Mouse (Mus musculus): ENCODE measurements around the gene Osbpl8. TPM values are rescaled to one million over a fixed set of nuclear protein-coding genes. Genes with fewer than 3 reads are reported as not detected.

Osbpl8 gene
- polyA plus RNA-seq, 1 experiment from 2014 or later, result 11.9 TPM

GRCm38 (mm10) chr10:111171246-111171934 lies 6.8 kb downstream of the Osbpl8 start:
- Histone ChIP-seq H3K4me3 (ENCODE audit: low read depth, low read length) (no peak overlapping the region), H3K4me2 (no peak overlapping the region), H3K9me3 (ENCODE audit: control insufficient read depth, low read length) (no peaks in the 10 kb centered on the region), H3K4me1 (ENCODE audit: control insufficient read depth, insufficient read depth, low read length) (peaks cover 3% of the 10 kb centered on the region; the same call in 1 of the 2 replicates), H3K27me3 (ENCODE audit: control insufficient read depth, insufficient read depth, low read length) (no peaks in the 10 kb centered on the region), H3K27ac (ENCODE audit: low read depth, low read length) (no peak overlapping the region), H3K36me3 (ENCODE audit: control insufficient read depth, insufficient read depth, low read length) (no peaks in the 10 kb centered on the region), H3K9ac (ENCODE audit: low read length) (no peak overlapping the region)
- DNase-seq (ENCODE audit: low spot score, missing footprints) (peak; percentile 56), ATAC-seq (ENCODE audit: low FRiP score) (no peak)
- WGBS, result 94% methylated on average over 15 of the region's 15 CpGs

DNA sequence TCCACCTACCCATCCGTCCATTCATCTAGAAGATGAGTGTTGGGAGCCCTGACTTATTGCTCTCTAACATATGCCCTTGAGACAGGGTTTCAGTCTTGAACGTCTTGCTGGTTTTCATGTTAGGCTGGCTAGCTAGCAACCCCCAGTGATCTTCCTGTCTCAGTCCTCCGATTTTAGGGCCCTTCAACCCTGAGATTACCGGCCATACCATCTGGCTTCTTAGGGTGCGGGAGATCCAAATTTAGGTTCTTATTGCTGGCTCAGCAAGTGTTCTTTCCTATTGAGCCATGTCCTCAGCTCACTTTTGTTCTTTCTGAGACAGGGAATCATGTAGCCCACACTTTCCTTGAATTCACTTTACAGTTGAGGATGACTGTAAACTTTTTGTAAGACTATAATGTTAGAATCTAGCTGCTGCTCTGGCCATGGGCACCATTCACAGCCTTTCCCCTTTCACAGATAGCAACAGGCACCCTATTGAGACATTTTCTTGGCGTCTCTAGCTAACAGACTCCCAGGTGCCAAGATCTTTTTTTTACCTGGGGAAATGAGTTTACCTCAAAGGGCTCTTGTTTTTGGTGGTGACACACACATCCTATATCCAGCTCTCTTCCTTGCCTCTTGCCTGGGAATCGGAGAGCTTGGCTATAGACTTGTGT lies 9.2 kb downstream of the Osbpl8 start:
- Histone ChIP-seq H3K27me3 (ENCODE audit: control insufficient read depth, insufficient read depth, low read length) (no peaks in the 10 kb centered on the region), H3K9me3 (ENCODE audit: control insufficient read depth, low read length) (no peaks in the 10 kb centered on the region), H3K4me1 (ENCODE audit: control insufficient read depth, insufficient read depth, low read length) (no peaks in the 10 kb centered on the region), H3K27ac (ENCODE audit: low read depth, low read length) (no peak overlapping the region), H3K9ac (ENCODE audit: low read length) (no peak overlapping the region), H3K4me3 (ENCODE audit: low read depth, low read length) (no peak overlapping the region), H3K4me2 (no peak overlapping the region), H3K36me3 (ENCODE audit: control insufficient read depth, insufficient read depth, low read length) (no peaks in the 10 kb centered on the region)
- DNase-seq (ENCODE audit: low spot score, missing footprints) (peak; percentile 73), ATAC-seq (ENCODE audit: low FRiP score) (no peak)
- 81% methylated on average over 7 of the region's 7 CpGs for WGBS

DNA sequence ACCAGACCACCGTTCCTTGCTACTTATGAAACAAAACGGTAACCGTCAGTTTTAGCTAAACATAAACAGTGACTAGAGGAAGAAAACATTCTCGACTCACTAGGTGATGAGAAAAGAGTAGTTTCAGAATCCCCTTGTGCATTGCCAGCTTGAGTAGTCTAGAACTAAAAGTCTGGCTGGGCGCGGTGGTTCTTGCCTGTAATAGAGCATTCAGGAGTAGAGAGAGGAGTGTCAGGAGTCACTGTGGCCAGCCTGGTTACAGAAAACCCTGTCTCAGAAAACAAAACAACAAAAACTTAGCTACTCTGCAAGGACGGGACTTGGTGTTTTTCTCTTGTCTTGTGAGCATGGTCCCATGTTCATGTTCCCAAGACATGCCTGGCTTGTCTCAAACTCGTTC lies 12.8 kb downstream of the Osbpl8 start:
- no peak for ATAC-seq (ENCODE audit: low FRiP score)
- Histone ChIP-seq H3K4me1 (ENCODE audit: control insufficient read depth, insufficient read depth, low read length) (no peaks in the 10 kb centered on the region), H3K36me3 (ENCODE audit: control insufficient read depth, insufficient read depth, low read length) (no peaks in the 10 kb centered on the region), H3K9me3 (ENCODE audit: control insufficient read depth, low read length) (no peaks in the 10 kb centered on the region), H3K9ac (ENCODE audit: low read length) (no peak overlapping the region), H3K4me3 (ENCODE audit: low read depth, low read length) (no peak overlapping the region), H3K4me2 (no peak overlapping the region), H3K27me3 (ENCODE audit: control insufficient read depth, insufficient read depth, low read length) (no peaks in the 10 kb centered on the region), H3K27ac (ENCODE audit: low read depth, low read length) (no peak overlapping the region)
- 88% methylated on average over 8 of the region's 8 CpGs for WGBS
- DNase-seq (ENCODE audit: low spot score, missing footprints), result no peak

- Histone ChIP-seq H3K4me1 (ENCODE audit: control insufficient read depth, insufficient read depth, low read length) (no peaks in the 10 kb centered on the region), H3K9ac (ENCODE audit: low read length) (no peak overlapping the region), H3K4me3 (ENCODE audit: low read depth, low read length) (no peak overlapping the region), H3K9me3 (ENCODE audit: control insufficient read depth, low read length) (no peaks in the 10 kb centered on the region), H3K36me3 (ENCODE audit: control insufficient read depth, insufficient read depth, low read length) (no peaks in the 10 kb centered on the region), H3K27me3 (ENCODE audit: control insufficient read depth, insufficient read depth, low read length) (no peaks in the 10 kb centered on the region), H3K27ac (ENCODE audit: low read depth, low read length) (no peak overlapping the region), H3K4me2 (no peak overlapping the region)
- no peak for ATAC-seq (ENCODE audit: low FRiP score)
- 91% methylated on average over 7 of the region's 7 CpGs for WGBS
- no peak for DNase-seq (ENCODE audit: low spot score, missing footprints)
Observed at GRCm38 (mm10) chr10:111178024-111178423, 13.5 kb downstream of the Osbpl8 start.

DNA sequence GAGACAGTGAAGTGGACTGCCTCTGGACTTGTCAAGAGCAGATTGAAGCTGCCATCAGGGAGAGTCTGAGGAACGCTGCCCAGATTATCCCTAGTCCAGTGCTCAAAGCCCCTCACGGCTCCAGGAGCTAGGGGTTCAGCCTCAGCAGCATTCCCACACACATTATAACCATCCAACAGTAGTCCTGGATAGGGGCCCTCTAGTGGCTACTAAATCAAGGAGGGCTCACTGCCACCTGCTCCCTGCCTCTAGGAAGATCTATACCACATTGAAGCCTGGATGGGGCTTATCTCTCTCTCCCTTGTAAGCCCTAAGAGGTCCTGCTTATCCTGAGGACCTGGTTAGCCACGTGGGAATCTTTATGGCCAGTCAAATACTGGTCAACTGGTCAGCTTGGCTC lies 16.1 kb downstream of the Osbpl8 start:
- peak; percentile 63; the same call in 1 of the 2 replicates for ATAC-seq (ENCODE audit: low FRiP score)
- Histone ChIP-seq H3K9ac (ENCODE audit: low read length) (no peak overlapping the region), H3K4me3 (ENCODE audit: low read depth, low read length) (no peak overlapping the region), H3K27me3 (ENCODE audit: control insufficient read depth, insufficient read depth, low read length) (no peaks in the 10 kb centered on the region), H3K4me1 (ENCODE audit: control insufficient read depth, insufficient read depth, low read length) (no peaks in the 10 kb centered on the region), H3K4me2 (no peak overlapping the region), H3K9me3 (ENCODE audit: control insufficient read depth, low read length) (no peaks in the 10 kb centered on the region), H3K36me3 (ENCODE audit: control insufficient read depth, insufficient read depth, low read length) (no peaks in the 10 kb centered on the region), H3K27ac (ENCODE audit: low read depth, low read length) (no peak overlapping the region)
- WGBS, result 24% methylated on average over 3 of the region's 3 CpGs
- peak; percentile 85 for DNase-seq (ENCODE audit: low spot score, missing footprints)

DNA sequence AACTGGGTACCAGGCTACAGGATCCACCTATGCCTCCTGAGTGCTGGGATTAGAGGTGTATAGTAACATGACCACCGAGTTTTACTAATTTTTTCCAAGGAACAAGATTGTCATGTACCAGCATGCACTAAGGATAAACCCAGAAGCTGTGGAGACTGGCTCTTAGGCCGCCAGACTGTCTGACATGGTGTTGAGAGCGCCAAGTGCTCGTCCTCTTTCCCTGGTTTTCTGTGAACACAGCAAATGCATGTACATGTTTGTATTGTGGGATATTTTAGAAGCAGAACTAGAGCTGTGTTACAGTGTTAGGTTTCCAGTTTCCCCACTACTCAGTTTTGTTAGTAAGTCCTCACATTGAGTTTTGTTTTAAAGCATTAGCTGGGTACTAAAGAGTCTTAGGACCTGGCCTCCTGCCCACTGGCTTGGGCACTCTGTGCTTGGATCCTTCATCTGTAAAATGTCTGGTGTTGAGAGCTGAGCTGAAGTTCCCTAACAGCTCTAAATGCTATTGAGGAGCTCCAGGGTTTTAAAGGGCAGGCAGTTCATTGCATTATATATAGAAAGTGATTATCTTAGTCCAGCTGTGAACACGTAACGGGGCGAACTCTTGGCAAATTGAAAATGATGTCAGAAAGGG lies 19.2 kb downstream of the Osbpl8 start:
- no peak for DNase-seq (ENCODE audit: low spot score, missing footprints)
- 82% methylated on average over 7 of the region's 7 CpGs for WGBS
- H3K4me3 ChIP-seq (ENCODE audit: low read depth, low read length), result no peak overlapping the region

GRCm38 (mm10) chr10:111185574-111186269 lies 21.2 kb downstream of the Osbpl8 start:
- Histone ChIP-seq H3K4me3 (ENCODE audit: low read depth, low read length) (no peak overlapping the region), H3K27ac (ENCODE audit: low read depth, low read length) (no peak overlapping the region), H3K27me3 (ENCODE audit: control insufficient read depth, insufficient read depth, low read length) (no peaks in the 10 kb centered on the region), H3K36me3 (ENCODE audit: control insufficient read depth, insufficient read depth, low read length) (no peaks in the 10 kb centered on the region), H3K4me1 (ENCODE audit: control insufficient read depth, insufficient read depth, low read length) (peaks cover 8% of the 10 kb centered on the region), H3K9ac (ENCODE audit: low read length) (no peak overlapping the region), H3K4me2 (no peak overlapping the region), H3K9me3 (ENCODE audit: control insufficient read depth, low read length) (no peaks in the 10 kb centered on the region)
- ATAC-seq (ENCODE audit: low FRiP score) (no peak), DNase-seq (ENCODE audit: low spot score, missing footprints) (no peak)
- 97% methylated on average over 1 of the region's 1 CpGs for WGBS

More for the DNA sequence above, 19.2 kb downstream of the Osbpl8 start:
- H3K27ac ChIP-seq (ENCODE audit: low read depth, low read length), result no peak overlapping the region
- no peaks in the 10 kb centered on the region for H3K9me3 ChIP-seq (ENCODE audit: control insufficient read depth, low read length)
- no peaks in the 10 kb centered on the region for H3K36me3 ChIP-seq (ENCODE audit: control insufficient read depth, insufficient read depth, low read length)
- no peak for ATAC-seq (ENCODE audit: low FRiP score)
- H3K4me1 ChIP-seq (ENCODE audit: control insufficient read depth, insufficient read depth, low read length), result peaks cover 5% of the 10 kb centered on the region
- H3K27me3 ChIP-seq (ENCODE audit: control insufficient read depth, insufficient read depth, low read length), result no peaks in the 10 kb centered on the region
- no peak overlapping the region for H3K4me2 ChIP-seq
- no peak overlapping the region for H3K9ac ChIP-seq (ENCODE audit: low read length)

DNA sequence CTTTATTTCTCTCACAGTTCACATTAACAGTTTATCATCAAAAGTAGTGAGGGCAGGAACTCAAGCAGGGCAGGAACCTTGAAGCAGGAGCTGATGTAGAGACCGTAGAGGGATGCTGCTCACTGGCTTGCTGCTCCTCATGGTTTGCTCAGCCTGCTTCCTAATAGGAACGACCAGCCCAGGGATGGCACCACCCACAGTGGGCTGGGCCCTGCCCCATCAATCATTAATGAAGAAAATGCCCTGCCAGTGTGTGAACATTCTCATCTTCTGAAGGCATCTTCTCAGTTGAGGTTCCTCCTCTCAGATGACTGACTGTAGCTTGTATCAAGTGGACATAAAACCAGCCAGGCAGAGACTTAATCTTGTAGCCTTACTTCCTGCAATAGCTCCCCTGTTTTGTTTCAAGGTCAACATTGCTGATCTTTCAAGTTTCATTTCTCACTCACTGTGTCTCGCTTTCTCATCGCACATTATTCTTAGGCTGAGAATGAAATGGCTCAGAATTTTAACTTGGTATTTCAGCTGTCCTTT lies 24.5 kb downstream of the Osbpl8 start:
- H3K4me1 ChIP-seq (ENCODE audit: control insufficient read depth, insufficient read depth, low read length), result peaks cover 8% of the 10 kb centered on the region
- no peak for ATAC-seq (ENCODE audit: low FRiP score)
- no peaks in the 10 kb centered on the region for H3K9me3 ChIP-seq (ENCODE audit: control insufficient read depth, low read length)
- H3K9ac ChIP-seq (ENCODE audit: low read length), result no peak overlapping the region
- H3K4me3 ChIP-seq (ENCODE audit: low read depth, low read length), result no peak overlapping the region
- no peak overlapping the region for H3K27ac ChIP-seq (ENCODE audit: low read depth, low read length)
- WGBS, result 86% methylated on average over 4 of the region's 4 CpGs
- no peak for DNase-seq (ENCODE audit: low spot score, missing footprints)
- no peaks in the 10 kb centered on the region for H3K27me3 ChIP-seq (ENCODE audit: control insufficient read depth, insufficient read depth, low read length)
- no peaks in the 10 kb centered on the region for H3K36me3 ChIP-seq (ENCODE audit: control insufficient read depth, insufficient read depth, low read length)
- no peak overlapping the region for H3K4me2 ChIP-seq

Data from midbrain, embryonic 11.5 days (tissue).